Mouse (Mus musculus) embryo, embryonic 10.5 days (tissue): ENCODE measurements around the gene Ubc.

Source experiments
- DNase-seq: peaks from one replicate; pipeline ENCODE4 v3.0.0-alpha.2; 2015; ENCODE audit warnings: low spot score

Gene Ubc

DNA sequence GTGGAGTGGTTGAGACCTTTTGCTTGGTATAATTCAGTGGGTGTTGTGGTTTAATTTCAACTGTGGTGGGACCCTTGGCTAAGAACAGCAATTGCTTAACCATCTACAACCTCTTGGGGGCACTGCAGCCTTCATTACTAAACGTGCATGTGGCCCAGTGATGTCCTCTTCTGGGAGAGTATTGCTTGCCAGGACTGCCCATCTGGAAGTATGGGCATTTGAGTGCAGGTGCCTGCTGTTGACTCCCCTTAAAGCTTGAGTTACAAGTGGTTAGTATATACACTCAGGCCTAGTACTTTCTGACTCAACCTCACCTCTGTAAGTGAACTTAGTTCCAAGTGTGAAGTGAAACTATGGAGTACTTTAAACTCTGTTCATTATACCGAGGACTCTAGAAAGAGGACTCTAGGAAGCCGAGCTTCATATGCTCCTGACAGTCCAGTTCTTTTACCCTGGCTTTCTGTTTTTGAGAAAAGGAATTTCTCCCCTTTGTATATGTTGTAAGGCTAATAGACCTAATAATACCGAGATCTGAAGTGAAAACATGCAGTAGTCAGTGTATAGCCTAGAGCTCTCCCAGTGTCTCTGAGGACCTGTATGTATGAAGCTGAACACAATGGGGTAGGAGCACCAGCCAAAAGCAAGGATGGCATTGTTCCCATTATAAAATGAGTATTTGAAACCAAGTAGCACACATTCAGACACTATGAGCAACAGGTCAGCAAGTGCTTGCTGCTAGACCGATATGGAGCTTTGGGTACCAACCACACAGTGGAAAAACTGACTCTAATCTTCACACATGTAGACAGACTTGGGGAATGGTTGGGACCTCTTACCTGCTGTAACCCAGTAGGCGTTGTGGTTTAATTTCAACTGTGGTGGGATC is 7.1 kb downstream of the Ubc start:
- DNase-seq, result peak; percentile 81

DNA sequence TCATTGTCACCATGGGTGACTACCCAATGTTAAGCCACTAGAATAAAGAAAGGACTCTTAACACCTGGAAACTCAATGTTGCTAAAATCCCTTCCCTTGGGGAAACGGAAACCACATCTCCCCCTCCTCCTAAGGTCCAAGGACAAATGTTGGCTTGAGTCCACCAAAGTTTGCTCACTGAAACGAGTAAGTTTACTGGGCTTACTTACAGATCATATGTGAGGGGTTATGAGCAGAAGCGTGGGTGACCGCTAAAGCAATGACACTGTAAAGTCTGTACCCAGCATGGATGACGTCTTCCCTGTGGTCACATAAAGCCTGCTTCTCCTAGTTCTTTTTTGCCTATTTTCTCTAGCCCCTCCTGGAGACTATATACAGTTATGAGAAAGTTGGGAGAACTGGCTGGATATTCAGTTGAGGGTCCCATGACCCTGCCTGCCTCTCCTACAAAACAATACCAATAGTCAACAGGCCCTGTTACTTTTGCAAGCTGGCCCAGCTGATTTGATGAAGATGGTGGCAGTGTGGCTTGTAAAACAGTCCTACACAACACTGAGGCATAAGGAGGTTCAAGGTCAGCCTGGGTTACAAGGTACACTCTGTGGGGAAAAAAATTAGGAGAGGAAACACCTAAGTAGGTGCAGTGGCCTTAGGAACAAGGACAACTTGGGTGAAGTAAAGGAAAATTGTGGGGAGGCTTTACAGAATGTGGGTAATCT is 7.9 kb downstream of the Ubc start:
- no peak for DNase-seq

DNA sequence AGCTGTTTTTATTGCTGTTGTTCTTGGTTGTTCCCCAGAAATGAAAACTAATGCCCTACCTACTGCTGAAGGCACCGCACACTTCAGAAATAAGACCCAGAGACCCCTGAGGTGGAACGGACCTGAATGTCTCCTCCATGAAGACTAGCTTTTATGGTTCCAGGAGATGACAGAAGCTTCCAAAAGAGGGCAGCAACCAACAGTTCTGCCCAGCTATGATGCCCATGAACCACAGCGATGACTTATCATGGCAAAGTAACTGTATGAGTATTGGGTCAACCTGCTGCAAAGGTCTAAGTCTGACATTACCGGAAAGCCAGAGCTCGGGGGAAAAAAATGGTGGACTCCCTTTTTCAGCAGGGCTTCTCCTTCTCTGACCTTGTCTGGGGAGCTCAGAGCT is 11.1 kb downstream of the Ubc start:
- DNase-seq, result no peak

DNA sequence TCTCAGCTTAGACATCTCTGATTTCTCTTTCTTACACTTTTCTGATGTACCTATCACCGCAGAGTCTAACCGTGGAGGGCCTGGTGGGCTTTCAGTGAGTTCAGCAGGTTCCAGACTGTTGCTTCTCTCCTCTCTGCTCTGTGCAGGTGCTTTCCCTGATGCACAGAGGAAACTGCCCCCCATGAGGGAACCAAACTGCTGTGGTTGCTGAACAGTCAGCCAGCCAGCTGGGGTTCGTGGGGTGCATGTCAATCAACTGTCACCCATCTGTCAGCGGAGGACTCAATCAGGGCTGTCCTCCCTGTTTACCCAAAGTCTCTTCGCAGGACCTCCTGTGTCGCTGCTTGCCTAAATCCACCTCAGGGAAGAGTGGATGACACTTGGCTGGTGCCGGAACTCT is 12.8 kb downstream of the Ubc start:
- no peak for DNase-seq

DNA sequence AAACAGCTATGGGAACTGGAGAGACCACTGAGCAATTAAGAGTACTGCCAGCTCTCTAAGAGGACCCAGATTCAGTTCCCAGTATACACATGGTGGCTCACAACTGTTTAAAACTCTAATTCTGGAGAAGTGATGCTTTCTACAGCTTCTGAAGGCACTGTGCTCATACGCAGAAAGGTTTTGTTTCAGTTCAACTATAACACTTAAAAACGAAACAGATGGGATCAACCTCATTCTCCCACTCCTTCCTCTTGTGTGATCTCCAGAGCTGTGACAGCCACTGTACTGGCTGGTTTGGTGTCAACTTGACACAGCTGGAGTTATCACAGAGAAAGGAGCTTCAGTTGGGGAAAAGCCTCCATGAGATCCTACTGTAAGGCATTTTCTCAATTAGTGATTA is 14.1 kb downstream of the Ubc start:
- no peak for DNase-seq

DNA sequence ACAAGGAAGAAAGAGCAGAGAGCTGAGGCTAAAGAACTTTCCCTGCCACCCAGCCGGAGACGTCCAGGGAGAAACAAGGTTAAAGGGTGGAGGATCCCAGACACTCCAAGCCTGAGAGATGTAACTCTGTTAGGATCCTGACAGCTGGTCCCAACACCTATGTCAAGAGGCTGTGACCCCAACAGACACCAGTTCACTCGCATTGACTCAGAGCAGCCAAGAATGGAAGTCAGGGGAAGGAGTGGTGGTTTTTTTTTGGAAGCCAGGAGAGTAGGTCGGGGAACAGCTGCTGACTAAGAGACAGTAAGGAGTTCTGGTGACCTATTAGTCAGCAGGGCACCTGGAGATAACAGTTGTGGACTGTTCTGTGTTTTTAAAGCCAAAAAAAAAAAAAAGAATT is 18.0 kb downstream of the Ubc start:
- DNase-seq, result no peak

DNA sequence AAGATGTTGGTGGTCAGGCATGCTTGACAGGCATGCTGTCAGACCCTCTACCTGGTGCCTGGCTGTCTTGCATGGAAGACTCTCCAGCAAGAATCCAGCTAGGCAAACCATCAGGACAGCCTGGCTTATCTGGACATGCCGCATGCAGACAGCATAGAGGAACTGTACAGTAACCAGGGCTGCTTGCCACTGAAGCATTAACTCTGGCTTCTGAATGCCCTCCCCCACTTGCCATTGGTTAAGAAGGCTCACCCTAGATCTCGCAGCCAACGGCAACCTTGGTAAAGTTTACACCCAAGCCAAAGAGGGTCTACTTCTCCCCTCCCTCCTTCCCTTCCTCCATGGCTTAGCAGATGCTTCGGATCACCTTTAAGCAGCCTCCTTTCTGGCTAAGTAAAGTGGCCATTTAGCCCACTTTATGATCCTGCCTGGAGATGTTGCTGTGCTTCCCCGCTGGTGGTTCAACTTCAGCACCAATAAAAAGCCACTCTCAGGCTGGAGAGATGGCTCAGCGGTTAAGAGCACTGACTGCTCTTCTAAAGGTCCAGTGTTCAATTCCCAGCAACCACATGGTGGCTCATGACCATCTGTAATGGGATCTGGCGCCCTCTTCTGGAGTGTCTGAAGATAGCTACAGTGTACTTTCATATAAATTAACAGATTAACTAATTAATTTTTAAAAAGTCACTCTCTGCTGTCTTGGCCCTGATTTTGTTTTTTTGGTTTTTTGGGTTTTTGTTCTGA is 18.9 kb downstream of the Ubc start:
- no peak for DNase-seq

DNA sequence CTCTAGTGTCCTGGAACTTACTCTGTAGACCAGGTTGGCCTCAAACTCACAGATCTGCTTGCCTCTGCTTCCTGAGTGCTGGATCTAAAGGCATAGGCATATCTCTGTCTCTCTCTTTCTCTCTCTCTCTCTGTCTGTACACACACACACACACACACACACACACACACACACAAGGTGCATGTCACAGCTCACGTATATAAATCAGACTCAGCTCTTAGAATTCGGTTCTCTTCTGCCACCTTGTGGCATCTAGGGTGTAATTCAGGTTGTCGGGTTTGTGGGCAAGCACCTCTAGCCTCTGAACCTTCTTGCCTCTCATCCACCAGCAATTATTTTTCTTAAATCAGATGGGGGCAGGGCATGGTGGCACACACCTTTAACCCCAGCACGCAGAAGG is 21.4 kb downstream of the Ubc start:
- DNase-seq, result peak; percentile 85

DNA sequence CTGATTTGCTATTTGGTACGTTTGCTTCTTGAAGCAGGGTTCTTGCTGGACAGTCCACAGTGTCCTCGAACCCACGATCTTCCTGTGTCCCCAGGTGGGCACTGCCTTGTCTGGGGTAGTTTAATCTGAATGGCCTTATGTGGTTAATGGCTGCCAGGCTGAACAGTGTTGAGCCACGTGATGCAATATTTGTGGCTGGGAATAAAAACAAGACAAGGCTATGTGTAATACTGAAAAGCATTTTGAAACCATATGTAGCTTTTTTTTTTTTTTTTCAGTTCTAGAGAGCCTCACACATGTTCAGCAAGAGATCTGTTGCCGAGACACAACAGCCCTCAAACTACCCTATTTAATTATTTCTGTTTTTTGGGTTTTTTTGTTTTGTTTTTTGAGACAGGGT is 21.8 kb downstream of the Ubc start:
- no peak for DNase-seq

DNA sequence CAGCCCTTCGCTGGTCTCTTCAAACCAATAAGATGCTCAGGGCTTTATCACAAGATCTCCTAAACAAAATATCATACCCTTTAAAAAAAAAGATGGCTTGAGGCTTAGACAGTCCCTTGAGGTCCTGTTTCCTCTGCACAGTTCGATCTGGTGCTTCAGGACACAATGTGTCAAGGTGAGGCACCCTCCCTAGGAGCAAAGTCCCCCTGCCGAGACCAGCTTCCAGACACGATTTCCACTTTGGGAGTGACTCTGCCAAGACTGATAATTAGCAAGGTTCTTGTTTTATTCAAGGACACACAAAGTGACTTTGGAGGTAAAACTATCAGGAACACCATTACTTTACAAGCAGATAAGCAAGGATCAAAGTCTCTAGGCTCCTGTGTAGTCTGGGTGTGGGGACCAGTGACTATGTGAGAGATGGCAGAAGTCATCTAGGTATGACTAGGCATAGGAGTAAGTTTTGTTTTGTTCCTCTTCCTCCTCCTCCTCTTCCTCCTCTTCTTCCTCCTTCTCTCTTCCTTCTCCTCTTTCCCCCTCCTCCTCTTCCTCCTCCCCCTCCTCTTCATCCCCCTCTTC is 25.1 kb downstream of the Ubc start:
- no peak for DNase-seq

DNA sequence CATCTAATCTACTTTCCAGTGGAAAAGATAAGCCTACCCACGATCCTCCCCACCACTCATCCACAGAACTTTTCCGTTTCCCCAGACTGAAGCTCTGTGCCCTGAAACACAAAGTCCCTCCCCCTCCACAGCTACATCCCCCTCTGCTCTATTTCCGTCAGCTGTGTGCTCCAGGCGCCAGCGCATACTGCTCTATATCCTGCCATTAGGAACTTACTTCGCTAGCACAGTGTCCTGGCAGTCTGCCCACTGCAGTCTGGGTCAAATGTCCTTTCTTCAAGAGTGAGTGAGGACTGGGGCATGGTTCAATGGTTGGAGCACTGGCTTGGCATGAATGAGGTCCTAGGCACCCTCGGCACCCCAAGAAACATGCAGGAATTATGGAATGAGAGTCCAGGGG is 26.1 kb downstream of the Ubc start:
- no peak for DNase-seq

DNA sequence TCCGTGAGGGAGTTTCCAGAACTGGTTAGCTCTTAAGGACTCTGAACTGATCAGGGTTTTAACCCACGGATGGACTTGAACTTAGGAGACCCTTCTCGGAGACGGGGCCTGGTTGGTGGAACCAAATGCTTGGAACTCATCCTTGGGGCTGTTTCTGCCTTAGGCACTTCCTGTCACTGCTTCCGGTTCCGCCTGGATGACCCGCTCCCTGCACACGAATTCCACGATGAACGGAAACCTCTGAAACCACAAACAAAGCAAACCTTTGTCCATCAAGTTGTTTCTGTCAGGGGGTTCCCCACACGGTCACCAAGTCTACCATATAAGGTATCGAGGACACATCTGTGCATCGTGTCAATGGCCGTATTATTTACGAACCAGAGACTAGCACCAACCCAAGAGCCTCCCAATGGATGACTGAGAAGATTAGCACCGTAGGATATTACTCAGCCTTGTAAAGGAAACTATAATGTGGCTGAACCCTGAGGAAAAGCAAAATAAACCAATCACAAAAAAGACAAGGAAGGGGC is 29.0 kb downstream of the Ubc start:
- peak; percentile 33 for DNase-seq

DNA sequence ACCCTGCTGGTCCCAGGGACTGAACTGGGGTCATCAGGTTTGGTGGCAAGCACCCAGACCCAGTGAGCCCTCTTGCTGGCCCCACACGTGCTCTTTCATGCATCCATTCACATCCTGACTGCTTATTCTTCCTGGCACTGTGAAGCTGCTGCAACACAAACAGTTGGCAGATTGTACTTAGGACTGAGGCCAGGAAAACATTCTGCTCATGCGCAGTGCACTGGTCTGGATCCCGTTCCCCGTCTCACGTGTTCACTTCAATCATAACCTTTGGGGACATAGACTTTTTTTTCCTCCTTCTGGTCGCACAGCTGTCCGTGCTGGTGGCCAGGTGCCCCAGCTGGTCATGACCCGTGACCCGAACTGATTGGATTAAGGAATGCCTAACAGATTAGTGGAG is 29.4 kb downstream of the Ubc start:
- DNase-seq, result no peak

DNA sequence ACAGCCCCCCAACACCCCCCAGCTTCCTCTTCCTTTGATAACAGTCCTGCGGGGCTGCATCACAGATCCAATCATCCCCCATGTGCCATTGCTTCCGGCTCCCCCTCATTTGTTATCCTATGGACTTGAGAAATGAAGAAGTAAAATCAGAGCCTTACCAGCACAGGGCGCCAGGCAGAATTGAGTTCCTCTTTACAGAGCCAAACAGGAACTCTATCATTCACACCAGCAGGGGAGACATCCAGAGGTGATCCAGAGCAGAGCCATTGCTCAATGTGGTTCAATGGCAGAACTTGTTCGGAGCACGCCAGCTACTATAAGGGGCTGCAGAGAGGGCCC is 31.8 kb downstream of the Ubc start:
- DNase-seq, result no peak

DNA sequence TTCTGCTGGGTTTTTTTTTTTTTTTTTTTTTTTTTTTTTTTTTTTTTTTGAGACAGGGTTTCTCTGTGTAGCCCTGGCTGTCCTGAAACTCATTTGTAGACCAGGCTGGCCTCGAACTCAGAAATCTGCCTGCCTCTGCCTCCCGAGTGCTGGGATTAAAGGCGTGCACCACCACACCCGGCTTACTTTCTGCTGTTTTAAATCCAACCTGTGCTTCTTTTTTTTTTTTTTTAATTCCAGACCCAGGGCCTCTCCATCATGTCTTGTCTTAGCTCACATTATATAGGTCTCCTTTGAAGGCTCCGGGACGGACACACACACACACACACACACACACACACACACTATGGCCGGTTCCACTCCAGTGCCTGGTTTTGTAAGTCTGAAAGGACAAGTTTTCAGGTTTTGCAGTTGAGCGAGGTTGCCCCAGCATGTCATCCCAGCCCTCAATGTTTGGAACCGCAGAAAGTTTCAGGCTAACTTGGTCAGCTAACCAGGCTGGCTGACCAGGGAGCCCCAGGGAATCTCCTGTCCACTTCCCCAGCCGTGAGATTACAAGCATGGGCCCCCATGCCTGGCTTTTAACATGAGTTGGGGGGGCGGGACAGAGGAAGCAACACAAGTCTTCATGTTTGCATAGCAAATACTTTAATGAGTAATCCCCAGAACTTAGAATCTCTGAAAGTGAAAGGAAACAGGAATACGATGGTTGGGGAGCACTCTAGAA is 32.3 kb downstream of the Ubc start:
- DNase-seq, result no peak

DNA sequence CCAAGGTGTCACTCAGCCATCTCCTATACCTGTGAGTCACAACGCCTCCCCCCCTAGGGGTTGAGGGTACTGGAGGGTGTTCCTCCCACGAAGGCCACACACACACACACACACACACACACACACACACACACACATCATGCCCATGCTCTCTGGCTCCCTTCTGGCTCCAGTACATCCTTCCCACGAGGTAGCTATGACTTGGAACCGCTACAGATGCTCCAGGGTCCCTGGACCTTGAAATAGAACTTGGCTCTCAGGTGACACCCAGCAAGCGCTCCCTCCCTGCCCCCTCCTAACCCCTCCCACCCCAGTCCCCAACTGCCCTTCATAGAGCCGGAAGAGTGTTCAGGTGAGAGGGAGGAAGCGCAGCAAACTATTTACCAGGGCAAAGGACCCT is 34.4 kb downstream of the Ubc start:
- no peak for DNase-seq

DNA sequence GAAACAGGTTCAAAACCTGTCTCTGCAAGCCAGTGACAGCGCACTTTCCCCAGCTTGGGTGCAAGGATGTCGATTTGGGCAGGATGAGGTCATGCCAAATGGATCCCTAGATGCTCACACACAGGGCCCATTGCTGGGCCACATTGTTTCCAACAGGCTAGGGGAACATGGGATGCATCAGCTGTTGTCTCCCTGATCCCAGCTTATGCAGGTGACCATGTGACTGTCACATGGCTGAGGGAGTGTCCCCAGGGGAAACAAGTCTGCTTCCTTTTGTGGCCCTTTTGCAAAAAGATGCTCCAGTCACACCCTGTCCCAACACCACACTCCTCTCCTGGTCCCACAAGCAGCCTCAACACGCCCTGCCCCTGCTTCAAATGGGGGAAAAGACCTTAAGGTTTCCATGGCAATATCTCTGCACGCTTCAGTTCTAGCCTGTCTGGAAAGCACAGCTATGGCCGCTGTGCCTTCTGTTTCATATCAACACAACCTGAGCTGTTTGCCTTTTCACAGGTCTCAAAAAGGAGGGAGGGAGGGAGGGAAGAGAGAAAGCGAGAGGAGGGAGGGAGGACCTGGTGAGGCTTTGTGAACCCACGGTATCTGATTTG is 35.0 kb downstream of the Ubc start:
- DNase-seq, result no peak

DNA sequence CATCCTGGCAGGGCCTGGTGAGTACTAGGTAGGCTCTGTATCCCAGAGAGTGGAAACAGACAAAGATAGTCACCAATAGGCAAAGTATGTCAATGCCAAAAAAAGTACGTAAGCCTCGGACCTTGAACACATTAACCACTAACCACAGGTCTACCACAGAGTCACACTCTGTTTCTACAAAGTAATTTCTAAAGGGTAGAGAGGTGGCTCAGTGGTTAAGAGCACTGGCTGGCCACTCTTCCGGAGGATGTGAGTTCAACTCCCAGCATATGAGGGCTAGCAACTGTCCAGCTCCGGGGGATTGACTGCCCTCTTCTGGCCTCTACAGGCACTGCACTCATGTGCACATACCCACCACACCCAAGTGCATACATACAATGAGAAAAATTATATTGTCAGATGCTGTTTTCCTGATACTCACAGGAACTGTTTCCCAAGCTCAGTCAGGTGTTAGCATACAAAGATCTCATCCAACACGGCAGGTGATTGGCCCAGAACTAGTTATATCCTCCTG is 37.2 kb downstream of the Ubc start:
- no peak for DNase-seq

DNA sequence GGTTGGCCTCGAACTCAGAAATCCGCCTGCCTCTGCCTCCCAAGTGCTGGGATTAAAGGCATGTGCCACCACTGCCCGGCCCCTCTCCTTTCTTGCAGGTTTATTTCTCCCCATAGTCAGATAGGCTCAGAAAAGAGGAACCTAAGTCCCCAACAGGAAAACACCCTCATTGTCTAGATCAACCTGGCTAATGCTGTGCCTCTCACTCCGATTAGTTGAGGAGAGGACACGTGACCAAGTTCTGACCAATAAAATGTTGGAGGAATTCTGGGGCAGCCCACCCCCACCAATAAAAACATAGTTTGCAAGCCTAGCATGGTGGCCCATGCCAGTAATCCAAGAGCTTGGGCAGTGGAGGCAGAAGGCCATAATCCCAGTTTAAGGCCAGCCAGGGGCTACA is 38.1 kb downstream of the Ubc start:
- no peak for DNase-seq

DNA sequence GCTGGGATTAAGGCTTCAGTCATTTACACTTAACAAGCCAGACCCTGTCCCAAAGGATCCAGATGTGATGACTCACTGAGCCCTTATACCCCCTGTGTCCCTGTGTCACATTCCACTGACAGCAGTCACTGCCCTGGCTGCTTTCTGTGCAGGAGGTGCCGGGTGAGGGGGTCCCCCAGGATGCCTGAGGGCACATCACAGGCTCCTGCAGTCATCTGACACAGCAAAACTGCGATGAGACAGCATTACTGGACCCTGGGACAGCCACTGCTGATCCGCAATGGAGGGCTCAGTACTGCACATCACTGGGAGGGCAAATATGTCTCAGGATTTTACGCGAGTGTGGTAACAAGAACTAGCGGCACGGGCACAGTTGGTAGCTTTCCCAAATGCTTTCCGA is 38.9 kb downstream of the Ubc start:
- no peak for DNase-seq

DNA sequence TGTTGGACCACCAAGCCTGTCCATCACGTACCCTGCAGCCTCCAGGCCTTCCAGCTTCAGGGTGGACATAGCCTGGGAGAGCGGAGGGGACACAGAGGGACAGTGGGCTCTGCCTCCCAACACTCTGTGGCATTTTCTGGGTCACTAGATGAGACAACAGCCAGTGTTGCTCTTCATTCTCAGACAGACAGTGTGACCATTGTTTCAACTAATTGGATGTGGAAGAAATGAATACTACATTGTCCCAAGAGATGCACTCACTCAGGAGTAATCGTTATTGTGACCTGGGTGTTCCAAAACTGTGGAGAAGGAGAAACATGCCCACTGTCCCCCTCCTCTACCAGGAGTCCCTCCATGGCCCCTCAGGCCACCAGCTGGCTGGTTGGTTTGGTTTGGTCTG is 40.6 kb downstream of the Ubc start:
- no peak for DNase-seq
